Mouse (Mus musculus) layer of hippocampus, postnatal 25 days (tissue): Measurements from ENCODE around the gene Oas3. TPM values are rescaled to one million over a fixed set of nuclear protein-coding genes. Genes with fewer than 3 reads are reported as not detected.
"Not testable (repeated sequence)": the region's sequence is repeated elsewhere in the genome, so short reads cannot be mapped to it uniquely, and the experiment has no call there.

Experiments used
- DNase-seq, 2 experiments: peaks; one replicate each; pipeline ENCODE4 v3.0.0; 2022; ENCODE audit warnings: mixed read lengths in 2 of 2, low spot score in 1 of 2; ENCODE audit errors: extremely low spot score in 1 of 2
- total RNA-seq, 2 experiments: library from RNA; stranded (reverse); gene quantifications; 2 replicates each; pipeline ENCODE4 v1.2.3; 2021

Oas3 gene
- not detected for total RNA-seq

DNA sequence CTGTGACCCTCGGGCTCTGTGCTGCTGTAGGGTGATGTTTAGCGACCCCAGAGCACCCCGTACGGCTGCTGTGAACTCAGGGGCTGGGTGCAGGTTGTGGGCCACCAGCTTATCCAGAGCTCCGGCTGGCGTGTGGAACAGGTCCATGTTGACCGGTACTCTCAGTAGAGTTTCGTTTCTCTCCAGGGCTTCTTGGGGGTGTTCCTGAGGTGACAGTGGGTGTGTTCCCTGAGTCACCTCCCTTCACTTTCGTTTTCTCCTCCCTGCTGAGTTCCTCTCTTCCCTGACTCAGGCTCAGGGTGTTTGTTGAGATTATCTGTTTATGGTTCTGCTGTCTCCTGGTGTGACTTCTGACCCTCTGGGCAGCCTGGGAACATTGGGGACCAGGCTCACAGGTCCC is at the start of gene Oas3:
Gene Oas3 (minus strand): TSS at position 184 of the 400 bp plus-strand sequence.
- DNase-seq: no peak

- no peak for DNase-seq
Observed at GRCm38 (mm10) chr5:120818999-120819398, 41.5 kb upstream of the Oas3 start.

GRCm38 (mm10) chr5:120815949-120816348 is 38.5 kb upstream of the Oas3 start:
- DNase-seq: peak in 1 of 2 experiments; percentile 24

- no peak for DNase-seq
Observed at GRCm38 (mm10) chr5:120813023-120813422, 35.6 kb upstream of the Oas3 start.

DNA sequence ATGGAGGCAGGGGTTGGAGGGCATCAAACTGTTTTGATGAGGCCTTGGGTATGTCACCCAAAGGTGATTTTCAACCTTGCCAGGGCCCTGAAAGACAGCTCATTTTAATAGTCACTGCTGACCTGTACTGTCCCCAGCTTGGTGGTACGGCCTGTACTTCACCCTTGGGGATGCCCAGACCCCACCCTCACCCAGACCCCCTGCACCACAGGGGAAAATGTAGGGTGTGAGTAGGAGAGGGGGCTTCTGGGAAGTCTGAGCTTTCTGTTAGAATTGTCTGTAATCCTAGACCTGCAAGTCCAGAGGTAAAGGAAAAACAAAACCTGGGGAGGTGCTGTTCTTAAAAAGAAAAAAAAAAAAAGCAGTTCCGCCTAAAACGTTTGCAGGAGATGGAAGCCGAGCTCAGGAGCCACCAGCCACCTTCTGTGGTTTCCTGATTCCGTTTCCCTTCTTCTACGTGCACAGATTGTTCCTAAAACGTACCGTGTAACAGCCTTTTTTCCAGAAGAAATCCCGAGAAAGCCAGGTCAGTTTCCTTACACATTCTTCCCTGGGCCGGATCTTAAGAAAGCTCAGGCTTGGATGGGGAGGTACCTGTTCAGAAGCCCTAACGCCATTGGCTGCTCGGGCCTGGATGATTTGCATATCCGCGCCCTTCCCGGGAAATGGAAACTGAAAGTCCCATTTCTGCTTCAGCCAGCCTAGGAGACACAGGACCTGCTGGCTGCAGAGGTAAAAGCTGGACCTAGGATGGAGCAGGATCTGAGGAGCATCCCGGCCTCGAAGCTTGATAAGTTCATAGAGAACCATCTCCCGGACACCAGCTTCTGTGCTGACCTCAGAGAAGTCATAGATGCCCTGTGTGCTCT is 34.7 kb upstream of the Oas3 start, which contains the start of gene Oas1c:
Gene Oas1c (minus strand): TSS at position 564 of the 869 bp plus-strand sequence.
- DNase-seq: peak; percentile 32 to 52

GRCm38 (mm10) chr5:120809171-120809570 is 31.7 kb upstream of the Oas3 start:
- DNase-seq: no peak

GRCm38 (mm10) chr5:120806458-120806857 is 29.0 kb upstream of the Oas3 start:
- DNase-seq: peak in 1 of 2 experiments; percentile 59

DNA sequence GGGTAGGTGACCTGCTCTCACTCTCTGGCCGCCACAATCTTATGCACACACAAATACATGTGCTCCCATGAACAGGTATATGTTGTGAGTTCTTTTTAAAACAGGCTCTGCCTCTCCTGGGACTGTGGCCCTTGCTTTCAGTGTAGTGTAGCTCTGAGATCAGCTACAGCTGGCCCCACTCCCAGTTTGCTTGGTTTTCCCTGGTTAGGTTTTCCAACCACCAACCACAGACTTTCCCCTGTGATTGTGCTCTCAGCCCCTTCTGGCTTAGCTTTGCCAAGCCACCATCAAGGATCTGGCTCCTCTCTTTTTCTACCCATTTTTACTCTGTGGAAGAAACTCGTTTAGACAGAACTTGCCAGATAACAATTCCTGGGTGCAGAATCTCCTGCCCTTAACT is 26.1 kb upstream of the Oas3 start:
- DNase-seq: no peak

- not testable (repeated sequence) for DNase-seq
Observed at GRCm38 (mm10) chr5:120798943-120799342, 21.5 kb upstream of the Oas3 start.

DNA sequence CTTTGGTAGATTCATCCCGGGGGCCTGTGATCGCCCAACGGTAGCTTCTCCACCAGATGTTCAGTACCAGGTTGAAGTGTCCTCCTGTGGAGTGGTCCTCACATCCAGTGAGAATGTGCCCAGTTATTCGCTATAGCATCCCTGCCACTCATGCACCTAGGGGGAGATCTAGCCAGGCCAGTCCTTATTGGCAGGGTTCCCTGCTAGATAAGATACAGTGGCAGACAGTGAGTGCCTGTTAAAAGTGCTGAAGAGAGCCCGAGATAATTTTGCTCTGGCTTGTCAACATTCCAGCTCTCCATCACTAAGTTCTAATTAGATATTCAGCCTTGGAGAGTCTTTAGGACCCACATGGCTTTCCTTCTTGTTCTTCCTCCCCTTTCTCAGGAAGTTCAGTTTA is 20.7 kb upstream of the Oas3 start:
- not testable (repeated sequence) for DNase-seq

GRCm38 (mm10) chr5:120795480-120796034 is 18.1 kb upstream of the Oas3 start, which contains the start of gene Oas1e:
Oas1e (minus strand) TSS chr5:120795530.
- not testable (repeated sequence) for DNase-seq

GRCm38 (mm10) chr5:120793043-120793442 is 15.6 kb upstream of the Oas3 start:
- peak; percentile 41 to 74 for DNase-seq

DNA sequence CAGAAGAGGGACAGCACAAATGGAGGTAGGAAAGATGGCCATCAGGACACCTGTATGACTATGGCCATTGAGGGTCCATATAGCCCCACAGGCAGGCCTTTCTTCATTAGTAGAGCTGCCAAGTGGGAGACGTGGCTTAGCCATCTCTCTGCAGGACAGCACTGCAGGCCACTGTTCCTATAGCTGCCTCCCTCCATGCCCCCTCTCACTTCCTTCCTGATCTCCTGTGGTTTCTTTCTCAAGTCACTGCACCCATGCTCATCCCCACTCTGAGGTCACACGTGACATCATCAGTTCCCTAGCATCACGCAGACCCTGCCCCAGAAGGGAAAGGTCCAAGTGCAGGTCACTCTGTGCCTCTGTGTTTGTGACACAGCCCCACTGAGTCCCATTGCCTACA is 9.6 kb upstream of the Oas3 start:
- no peak for DNase-seq

DNA sequence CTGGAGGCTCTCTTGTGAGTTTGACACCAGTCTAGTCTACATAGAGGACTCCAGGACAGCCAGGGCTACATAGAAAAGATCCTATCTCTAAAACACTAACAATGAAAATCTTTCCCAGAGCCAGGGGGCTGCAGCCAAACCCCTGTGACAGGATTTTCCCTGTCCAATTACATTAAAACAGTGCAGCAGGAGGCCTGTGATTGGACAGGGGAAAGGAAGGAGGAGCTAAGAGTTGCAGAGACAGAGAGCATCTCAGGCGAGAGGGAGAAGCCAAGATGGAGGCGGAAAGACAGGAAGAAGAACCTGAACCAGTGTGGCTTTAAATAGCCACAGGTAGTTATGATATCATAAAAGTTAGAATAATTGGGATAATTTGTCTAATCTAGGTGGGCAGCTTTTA is 5.0 kb upstream of the Oas3 start:
- no peak for DNase-seq

DNA sequence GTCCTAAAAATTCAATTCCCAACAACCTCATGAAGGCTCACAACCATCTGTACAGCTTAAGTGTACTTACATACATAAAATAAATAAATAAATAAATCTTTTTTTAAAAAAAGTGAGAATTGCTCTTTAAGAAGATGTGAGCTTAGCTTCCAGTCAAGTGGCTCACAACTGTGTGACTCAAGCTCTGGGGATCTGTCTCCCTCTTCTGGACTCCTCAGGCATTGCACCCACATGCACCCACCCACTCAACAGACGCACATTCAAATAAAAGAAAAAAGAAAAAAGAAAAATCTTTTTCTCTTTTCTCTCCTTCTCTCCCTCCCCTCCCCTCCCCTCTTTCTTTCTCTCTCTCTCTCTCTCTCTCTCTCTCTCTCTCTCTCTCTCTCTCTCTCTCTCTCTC is 4.2 kb upstream of the Oas3 start:
- DNase-seq: no peak

DNA sequence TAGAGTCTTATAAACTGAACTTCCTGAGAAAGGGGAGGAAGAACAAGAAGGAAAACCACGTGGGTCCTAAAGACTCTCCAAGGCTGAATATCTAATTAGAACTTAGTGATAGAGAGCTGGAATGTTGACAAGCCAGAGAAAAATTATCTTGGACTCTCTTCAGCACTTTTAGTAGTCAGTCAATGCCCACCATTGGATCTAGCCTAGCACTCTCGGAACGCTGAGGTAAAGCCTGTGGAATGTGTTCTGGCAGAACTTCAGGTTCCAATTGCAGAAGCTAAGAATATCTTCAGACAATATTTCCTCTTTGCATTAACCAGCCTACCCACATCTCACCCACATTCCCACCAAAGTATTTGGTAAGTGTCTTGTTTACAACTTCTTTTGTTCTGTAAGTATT is 2.5 kb upstream of the Oas3 start:
- DNase-seq: no peak

GRCm38 (mm10) chr5:120778941-120779340 is 1.5 kb upstream of the Oas3 start:
- no peak for DNase-seq

GRCm38 (mm10) chr5:120776801-120777200 is 660 bp downstream of the Oas3 start:
- DNase-seq: no peak

DNA sequence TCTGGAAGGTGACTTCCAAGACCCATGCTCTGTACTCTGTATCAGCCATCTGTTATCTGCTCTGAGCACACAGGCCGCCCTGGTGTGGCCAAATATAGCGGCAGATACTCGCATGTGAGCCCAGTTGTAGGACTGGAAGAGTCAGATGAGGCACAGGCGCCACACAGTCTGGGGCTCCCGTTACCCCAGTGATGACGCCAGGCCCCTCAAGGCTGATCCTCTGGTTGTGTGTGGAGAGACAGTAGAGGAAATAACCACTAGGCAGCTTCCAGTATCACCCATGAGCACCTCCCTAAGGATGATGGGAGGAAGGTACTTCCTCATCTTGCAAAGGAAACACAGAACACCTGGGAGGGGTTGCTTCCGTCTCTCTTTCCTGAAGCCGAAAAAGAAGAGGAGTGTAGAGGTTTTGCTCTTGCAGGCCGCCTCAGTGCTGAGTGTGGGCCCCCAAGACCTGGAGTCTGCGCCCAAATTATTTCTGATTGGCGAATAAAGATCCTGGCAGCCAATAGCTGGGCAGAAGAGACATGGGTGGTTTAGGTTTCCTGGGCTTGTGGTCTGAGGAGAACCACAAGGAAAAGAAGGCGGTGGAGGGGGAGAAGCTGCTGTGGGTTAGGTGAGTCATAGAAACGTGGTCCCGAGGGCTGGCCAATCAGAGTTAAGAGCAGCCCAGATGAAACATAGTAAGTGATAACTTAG is 2.0 kb downstream of the Oas3 start:
- no peak for DNase-seq

GRCm38 (mm10) chr5:120769396-120769795 is 8.1 kb downstream of the Oas3 start:
- DNase-seq: no peak

DNA sequence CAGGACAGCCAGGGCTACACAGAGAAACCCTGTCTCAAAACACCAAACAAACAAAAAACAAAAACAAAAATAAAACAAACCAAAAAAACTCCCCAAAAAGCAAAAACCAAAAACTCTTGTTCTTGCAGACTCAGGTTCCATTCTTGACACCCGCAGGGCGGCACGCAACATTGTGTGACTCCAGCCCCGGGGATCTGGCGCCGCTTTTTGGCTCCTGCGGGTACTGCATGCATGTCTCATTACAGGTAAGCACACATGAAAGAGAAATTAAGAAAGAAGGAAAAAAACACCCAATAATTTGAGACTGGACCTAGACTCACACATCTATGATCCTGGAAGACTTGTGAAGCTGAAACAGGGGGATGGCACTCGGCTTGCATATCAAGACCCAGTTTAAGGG is 12.5 kb downstream of the Oas3 start:
- no peak for DNase-seq
